Mouse (Mus musculus): ENCODE measurements around the gene Hps6.
"Not testable (repeated sequence)": the region's sequence is repeated elsewhere in the genome, so short reads cannot be mapped to it uniquely, and the experiment has no call there.

Gene Hps6

GRCm38 (mm10) chr19:46003371-46004226 is at the start of gene Hps6:
Gene Hps6 (plus strand): TSS chr19:46003508.
- peak; percentile 20 to 33 for DNase-seq (ENCODE audit: low spot score in 2 of 2)

DNA sequence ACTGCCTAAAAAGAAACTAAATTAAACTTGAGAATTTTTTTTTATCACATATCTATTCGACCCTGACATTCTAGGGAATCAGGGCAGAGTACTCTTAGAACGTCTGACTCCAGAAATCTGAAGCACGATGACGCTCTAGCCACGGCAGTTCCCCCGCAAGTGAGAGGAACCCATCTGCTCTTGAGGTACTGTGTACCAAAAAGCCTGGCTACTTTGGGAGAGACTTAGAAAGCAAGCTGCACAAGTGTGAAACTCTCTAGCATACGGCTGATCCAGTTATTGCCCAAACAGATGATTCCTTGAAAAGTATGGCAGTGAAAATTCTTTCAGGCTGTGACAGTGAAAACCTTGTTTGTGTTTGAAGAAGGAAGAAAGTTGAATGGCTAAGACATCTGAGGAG is 46.6 kb upstream of the Hps6 start:
- DNase-seq (ENCODE audit: low spot score in 2 of 2), result peak; percentile 29 to 31

DNA sequence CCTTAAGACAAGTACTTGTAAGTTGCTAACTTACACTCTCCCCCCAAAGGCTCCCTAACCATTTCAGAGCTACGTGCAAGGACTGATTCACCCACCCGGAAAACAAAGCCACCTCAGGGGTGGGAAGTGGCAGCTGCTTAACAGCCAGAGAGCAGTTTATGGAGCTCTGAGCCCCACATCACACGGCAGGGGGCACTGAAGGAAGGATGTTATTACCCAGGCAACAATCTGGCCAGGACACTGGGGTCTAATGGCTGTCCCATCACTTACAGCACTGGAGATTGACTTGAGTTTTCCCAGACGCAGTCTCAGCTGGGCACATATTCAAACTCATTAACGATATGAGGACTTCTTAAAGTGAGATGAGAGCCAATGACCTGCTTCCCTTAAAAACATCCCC is 42.5 kb upstream of the Hps6 start:
- no peak for DNase-seq (ENCODE audit: low spot score in 2 of 2)

- no peak for DNase-seq (ENCODE audit: low spot score in 2 of 2)
These were observed 18.9 kb upstream of the Hps6 start for GRCm38 (mm10) chr19:45984379-45984778.

DNA sequence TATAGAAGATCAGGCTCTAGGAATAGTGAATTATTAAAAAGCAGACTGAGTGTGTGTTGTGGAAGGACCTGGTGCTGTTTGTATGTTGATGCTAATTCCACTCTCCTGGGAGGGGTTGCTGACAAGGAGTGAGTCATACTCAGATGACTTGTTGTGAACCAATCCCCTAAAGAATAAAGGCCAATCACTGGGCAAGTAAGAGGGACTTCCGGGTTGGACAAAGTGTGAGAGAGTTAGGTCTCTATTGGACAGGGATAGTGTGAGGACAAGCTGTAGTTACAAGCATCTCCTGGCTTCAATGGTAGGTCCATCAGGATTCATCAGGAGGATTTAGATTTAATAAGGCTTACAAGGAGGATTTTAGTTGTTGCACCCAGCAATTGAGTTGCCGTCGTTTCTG is 15.1 kb upstream of the Hps6 start:
- no peak for DNase-seq (ENCODE audit: low spot score in 2 of 2)

GRCm38 (mm10) chr19:45991171-45991570 is 12.1 kb upstream of the Hps6 start:
- DNase-seq (ENCODE audit: low spot score in 2 of 2), result no peak

DNA sequence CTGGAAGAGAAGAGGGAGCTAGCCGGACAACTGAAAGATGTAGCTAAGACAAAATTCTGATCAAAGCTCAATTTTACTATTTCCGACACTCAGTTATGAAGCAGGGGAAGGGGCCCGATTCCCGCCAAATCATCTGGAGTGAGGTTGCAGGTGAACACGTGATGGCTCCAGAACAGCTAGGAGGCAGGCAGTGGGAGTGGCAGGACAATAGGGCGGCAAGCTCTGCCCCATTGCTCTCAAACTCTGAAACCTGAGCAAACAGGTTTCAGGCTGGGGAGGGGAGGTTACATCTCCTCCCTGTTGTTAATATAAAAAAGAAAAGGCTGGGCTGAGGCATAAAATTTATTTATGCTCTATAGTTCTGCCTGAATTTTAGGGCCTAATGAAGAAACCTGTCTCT is 9.9 kb upstream of the Hps6 start:
- DNase-seq (ENCODE audit: low spot score in 2 of 2), result not testable (repeated sequence)

GRCm38 (mm10) chr19:45993981-45994737 is 9.1 kb upstream of the Hps6 start:
- no peak for DNase-seq (ENCODE audit: low spot score in 2 of 2)

- DNase-seq (ENCODE audit: low spot score in 2 of 2), result no peak
These were observed 5.9 kb upstream of the Hps6 start for GRCm38 (mm10) chr19:45997365-45997764.

DNA sequence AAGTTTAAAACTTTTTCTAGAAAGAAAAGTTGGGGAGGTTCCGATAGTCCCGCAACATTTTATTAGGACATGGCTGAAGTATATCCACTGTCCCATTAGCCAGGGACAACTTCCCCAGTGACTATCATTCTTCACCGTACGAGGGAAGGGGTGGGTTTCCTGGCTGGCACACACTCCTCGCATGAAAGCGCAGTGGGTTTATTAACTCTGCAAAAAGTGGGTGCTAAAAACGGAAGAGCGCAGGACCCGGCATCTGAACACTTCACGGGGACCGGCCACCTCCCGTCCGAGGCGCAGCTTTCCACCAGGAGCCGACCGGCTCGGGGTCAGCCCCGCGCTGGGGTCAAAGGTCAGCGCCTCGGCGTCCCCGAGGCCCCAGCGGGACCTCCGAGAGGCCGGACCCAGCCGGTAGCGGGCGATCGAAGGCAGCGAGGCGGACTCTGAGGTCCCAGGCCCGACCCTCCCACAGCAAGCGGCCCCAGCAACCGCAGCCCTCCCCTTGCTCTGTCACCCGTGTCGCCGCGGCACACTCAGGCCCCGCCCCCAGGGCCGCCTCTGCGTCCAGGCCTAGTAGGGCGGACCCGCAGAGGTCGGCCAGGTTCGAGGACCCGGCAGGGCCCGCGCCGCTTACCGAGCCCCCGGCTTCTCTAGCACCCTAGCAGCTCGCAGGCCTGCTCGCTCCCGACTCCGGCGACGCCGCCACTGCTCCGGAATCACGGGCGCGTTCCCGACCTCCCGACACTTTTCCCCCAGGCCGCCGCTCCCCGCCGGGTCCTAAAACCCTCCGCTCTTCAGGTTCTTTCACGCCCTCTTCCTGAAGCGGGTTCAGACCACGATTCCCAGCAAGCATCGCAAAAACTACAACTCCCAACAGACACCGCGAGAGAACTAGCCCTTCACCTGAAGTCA is 5.3 kb upstream of the Hps6 start, which contains the start of gene Armh3:
Gene Armh3 (minus strand): TSS at position 704 of the 909 bp plus-strand sequence.
- DNase-seq (ENCODE audit: low spot score in 2 of 2), result peak; percentile 84 to 87

DNA sequence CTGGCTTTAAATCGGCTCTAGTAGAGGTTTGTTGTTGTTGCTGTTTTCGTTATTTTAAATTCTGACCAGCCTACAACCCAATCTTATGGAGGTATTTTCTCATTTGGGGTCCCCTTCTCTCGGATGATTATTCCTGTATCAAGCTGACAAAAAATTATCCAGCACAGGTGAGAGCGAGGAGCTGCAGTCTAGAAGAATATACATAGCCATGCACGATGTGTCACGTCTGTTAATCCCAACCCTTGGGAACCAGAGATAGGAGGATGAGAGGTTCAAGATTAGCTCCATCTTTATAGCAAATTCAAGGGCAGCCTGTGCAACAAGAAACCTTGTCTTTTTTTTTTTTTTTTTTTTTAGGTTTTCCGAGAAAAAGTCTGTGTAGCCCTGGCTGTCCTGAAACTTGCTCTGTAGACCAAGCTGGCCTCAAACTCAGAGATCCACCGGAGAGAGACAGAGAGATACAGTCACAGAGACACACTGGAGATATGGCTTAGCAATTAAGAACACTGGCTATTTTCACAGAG is 4.6 kb upstream of the Hps6 start:
- DNase-seq (ENCODE audit: low spot score in 2 of 2), result no peak

GRCm38 (mm10) chr19:45999378-45999777 is 3.9 kb upstream of the Hps6 start:
- no peak for DNase-seq (ENCODE audit: low spot score in 2 of 2)

DNA sequence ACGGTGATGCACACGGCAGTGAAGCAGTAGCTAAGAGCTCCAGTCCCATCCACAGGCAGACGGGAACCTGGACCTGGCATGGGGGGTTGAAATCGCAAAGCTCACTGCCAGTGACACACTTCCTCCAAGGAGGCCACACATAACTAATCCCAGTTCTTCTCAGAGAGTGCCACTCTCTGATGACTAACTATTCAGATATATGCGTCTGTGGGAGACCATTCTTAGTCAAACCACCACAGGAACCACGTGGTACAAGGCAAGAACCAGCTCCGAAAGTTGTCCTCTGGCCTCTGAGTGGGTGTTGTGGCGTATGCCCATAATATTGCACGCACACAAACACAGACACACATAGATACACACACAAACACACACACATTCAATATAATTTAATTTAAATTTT is 1.0 kb upstream of the Hps6 start:
- DNase-seq (ENCODE audit: low spot score in 2 of 2), result no peak

DNA sequence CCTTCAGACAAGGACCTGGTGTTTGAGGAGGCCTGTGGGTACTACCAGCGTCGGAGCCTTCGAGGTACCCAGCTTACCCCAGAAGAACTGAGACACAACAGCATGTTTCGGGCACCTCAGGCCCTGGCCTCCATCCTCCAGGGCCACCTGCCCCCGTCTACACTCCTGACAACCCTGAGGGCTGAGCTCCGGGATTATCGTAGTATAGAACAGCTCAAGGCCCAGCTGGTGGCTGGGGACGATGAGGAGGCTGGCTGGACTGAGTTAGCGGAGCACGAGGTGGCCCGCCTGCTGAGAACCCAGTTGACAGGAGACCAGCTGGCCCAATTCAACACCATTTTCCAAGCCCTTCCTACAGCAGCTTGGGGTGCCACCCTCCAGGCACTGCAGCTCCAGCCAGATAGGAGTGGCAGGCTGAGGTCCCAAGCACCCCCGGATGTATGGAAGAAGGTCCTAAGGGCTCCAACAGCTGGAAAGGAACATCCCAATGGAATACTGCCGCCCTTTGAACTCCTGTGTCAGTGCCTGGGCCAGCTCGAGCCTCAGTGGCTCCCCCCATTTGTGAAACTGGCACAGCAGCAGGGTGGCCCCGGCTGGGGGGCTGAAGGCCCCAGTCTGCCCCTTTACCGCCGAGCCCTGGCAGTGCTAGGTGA is 1.6 kb downstream of the Hps6 start:
- no peak for DNase-seq (ENCODE audit: low spot score in 2 of 2)

GRCm38 (mm10) chr19:46005680-46006079 is 2.4 kb downstream of the Hps6 start:
- no peak for DNase-seq (ENCODE audit: low spot score in 2 of 2)

GRCm38 (mm10) chr19:46014572-46015178 is 11.4 kb downstream of the Hps6 start:
- DNase-seq (ENCODE audit: low spot score in 2 of 2), result peak; percentile 71 to 84

DNA sequence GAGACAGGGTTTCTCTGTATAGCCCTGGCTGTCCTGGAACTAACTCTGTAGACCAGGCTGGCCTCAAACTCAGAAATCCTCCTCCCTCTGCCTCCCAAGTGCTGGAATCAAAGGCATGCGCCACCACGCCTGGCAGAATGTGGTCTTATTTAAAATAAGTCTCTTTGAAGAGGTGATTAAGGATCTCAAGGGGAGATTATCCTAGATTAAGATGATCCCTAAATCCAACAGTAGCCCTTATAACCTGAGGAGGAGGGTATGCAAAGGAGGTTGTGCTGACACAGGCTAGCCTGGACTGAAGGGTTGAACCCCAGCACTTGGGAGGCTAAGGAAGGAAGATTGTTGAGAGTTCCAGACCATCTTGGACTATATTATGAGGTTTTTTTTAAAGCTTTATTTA is 12.7 kb downstream of the Hps6 start:
- DNase-seq (ENCODE audit: low spot score in 2 of 2), result no peak

DNA sequence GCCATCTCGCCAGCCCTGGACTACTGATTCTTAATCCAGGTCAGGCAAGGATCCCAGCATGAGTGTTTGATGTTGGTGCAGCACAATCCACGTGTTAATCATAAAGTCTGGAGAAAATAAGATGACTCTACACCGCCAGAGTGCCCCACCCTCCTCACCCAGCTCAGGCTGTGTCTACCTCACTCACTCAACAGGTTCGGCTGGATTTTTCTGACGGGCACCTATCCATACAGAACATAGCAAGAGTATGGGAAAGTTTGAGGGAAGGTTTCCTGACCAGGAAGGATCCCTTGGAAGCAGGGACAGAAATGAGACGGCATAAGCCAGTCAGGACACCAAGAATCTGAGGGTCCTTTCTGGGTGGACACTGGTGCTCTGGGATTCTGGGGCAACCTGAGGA is 21.7 kb downstream of the Hps6 start:
- DNase-seq (ENCODE audit: low spot score in 2 of 2), result no peak

GRCm38 (mm10) chr19:46026567-46026966 is 23.3 kb downstream of the Hps6 start:
- no peak for DNase-seq (ENCODE audit: low spot score in 2 of 2)

DNA sequence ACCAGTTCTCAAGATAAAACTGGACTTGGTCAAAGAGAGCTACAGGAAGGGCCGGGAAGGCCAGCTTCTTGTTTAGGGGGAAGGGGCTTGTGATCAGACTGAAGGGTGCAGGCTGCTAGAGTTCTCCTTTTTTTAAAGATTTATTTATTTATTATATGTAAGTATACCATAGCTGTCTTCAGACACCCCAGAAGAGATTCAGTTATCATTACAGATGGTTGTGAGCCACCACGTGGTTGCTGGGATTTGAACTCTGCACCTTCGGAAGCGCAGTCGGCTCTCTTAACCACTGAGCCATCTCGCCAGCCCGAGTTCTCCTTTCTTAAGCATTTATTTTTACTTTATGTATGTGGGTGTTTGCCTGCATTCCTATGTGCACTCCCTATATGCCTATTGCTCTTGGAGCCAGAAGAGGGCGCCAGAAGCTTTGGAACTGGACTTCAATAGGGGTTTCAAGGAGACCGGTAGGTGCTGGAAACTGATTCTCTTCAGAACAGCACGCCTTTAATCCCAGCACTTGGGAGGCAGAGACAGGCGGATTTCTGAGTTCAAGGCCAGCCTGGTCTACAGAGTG is 25.5 kb downstream of the Hps6 start:
- no peak for DNase-seq (ENCODE audit: low spot score in 2 of 2)

Measured in frontal cortex, postnatal 14 days (tissue).